Mouse (Mus musculus): ENCODE results near the gene Nol4l. TPM values are rescaled to one million over a fixed set of nuclear protein-coding genes. Genes with fewer than 3 reads are reported as not detected.

Nol4l gene
- polyA plus RNA-seq, 1 experiment from 2014 or later: 14.2 TPM

DNA sequence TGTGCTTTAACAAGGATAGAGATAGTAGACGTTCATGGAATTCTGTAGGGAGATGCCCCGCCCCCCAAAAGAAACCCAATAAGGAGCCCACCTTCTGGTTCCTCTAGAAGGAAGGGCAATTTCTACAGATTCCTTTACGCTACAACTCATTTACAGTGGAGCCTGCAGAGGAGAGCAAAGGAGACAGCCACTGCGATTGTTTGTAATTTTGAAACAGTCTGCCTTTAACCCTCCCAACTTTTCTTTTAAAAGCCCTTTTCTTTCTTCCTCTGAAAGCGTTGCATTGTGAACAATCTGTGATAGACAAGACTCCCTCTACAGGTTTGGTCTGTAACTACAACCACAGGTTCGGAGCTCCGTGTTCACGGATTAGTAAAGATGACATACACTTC is 83.8 kb downstream of the Nol4l start:
- peaks cover 42% of the 10 kb centered on the region for H3K4me1 ChIP-seq
- under 1% methylated on average over 8 of the region's 8 CpGs for WGBS
- no peaks in the 10 kb centered on the region for H3K9me3 ChIP-seq (replicated peaks)
- H3K36me3 ChIP-seq: no peaks in the 10 kb centered on the region
- H3K27ac ChIP-seq: peak overlapping the region; percentile 94
- peak overlapping the region; percentile 80 for H3K4me3 ChIP-seq (replicated peaks)
- no peaks in the 10 kb centered on the region for H3K27me3 ChIP-seq
- H3K9ac ChIP-seq: peak overlapping the region; percentile 76
- H3K4me2 ChIP-seq: peak overlapping the region; percentile 97
- no peak for ATAC-seq (replicated peaks; ENCODE audit: low FRiP score)

DNA sequence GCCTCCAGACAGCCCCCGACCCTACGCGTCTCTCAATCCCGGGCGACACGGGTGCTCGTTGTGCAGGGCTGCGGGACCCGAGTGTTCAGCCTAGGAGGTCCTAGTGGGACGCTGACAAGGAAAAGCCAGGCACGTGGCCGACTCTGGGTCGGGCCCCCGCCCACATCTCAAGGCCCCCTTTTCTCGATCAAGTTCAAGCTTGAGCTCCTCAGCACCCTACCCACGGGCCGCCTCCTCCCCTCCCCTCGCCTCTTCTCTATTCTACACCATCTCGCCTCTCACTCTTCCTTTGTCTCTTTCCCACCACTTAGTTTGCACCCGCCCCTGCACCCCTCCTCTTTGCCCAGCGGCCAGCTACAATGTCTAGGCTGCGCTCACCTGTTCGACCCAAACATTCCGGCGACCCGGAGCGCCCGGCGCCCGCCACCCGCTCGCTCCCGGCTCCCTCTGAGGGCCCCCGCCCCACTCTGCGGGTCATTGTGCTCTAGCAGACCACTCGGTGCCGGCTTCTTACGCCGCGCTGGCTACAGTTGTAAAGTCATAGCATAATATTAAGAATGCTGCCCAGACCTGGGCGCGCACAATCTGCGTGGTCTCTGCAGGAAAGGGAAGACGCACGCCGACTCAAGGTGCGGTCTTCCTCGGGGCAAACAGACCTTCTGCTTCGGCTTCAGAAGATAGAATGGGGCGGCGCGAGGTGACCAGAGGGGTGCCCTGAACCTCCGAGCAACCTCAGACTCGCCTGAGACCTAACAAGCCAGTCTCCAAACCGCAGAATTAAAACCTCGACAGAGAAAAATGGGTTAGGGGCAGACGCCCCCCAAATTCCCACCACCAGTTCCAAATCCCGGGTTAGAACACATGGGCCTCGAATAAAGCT is 84.4 kb downstream of the Nol4l start:
- Histone ChIP-seq H3K27me3 (no peaks in the 10 kb centered on the region), H3K36me3 (no peaks in the 10 kb centered on the region)
- WGBS: under 1% methylated on average over 59 of the region's 59 CpGs

DNA sequence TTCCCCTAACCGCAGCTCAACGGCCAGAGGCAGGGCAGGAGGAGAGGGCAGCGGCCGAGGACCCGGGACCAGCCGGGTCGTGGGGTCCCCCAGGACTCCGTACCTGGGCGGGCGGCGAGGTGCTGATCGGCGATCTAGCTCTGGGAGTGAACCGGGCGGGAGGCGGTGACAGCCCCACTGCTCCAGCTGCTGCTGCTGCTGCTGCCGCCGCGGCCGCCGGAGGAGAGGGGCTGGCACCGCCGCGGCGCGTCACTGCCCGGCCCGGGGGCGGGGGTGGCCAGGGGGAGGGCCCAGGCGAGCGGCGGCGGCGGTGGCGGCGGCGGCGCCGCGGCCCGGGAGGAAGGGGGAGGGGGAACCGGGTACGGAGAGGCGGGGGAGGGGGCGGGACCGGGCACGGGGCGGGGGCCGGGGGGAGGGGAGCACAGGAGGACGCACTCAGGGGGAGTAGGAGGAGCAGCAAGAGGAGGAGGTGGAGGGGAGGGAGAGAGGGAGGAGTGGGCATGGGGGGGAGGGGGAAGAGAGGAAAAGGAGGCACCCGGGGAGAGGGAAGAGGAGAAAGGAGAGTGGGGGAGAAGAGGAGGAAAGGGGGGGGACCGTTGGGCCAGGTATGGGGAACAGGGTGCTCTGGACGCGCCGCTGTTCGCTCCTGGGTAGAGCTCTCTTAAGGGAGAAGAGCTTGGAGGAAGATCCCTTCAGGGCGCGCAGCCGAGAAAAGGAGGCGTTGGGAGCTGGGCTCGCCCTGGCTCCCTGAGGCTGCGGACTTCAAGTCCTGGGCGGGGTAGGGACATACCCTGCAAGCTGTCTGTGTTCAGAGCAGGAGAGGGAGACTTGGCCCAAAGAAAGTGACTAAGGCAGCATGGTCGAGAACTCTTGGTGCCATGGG is 85.3 kb downstream of the Nol4l start:
- Histone ChIP-seq H3K9me3 (replicated peaks) (no peaks in the 10 kb centered on the region), H3K4me2 (peak overlapping the region; percentile 97), H3K4me3 (replicated peaks) (peak overlapping the region; percentile 80), H3K27me3 (no peaks in the 10 kb centered on the region), H3K9ac (peak overlapping the region; percentile 94), H3K4me1 (peaks cover 53% of the 10 kb centered on the region), H3K36me3 (no peaks in the 10 kb centered on the region), H3K27ac (peak overlapping the region; percentile 94)
- ATAC-seq (replicated peaks; ENCODE audit: low FRiP score): peak; percentile 72
- under 1% methylated on average over 21 of the region's 64 CpGs for WGBS

More for the DNA sequence above, 84.4 kb downstream of the Nol4l start:
- Histone ChIP-seq H3K4me1 (peaks cover 48% of the 10 kb centered on the region), H3K9ac (peak overlapping the region; percentile 76), H3K4me3 (replicated peaks) (peak overlapping the region; percentile 80), H3K9me3 (replicated peaks) (no peaks in the 10 kb centered on the region), H3K4me2 (peak overlapping the region; percentile 97), H3K27ac (peak overlapping the region; percentile 94)
- peak; percentile 41 for ATAC-seq (replicated peaks; ENCODE audit: low FRiP score)

DNA sequence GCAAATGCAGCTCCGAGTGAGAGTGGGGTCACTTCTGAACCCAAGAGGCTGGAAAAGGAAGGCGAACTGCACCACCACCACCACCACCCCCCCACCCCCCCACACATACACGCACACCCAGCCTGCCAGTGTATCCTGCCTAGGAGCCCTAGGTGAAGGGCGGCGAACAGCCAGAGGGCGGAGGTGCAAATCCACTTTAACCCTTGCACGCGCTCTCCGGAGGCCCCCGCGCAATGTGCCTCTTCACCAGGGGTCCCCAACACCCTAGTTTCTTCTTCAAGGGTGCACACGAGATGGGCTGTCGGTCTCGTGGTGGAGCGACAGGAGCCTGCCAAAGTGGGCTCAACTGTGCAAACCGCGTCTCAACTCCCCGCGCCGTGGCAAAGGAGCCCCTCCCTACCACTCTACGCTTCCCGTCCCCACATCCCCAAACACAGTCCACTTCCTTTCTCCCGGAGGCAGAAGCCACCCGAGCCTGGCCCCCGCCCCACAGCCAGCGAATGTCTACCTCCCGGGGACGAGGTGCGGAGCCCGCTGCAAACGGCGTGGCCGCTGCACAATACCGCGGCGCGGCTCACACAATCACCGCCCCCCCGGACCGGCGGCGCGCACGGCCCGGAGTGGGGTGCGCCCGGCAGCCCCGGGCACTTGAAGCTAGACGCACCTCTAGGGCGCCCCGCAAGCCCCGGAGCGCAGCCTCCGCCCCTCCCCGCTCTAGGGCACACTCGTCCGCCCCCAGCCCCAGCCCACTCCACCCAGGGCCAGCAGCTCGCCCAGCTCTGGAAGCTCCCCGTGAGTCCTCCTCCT is 86.1 kb downstream of the Nol4l start:
- no peaks in the 10 kb centered on the region for H3K9me3 ChIP-seq (replicated peaks)
- under 1% methylated on average over 59 of the region's 59 CpGs for WGBS
- peak overlapping the region; percentile 94 for H3K27ac ChIP-seq
- peak overlapping the region; percentile 97 for H3K4me2 ChIP-seq
- H3K27me3 ChIP-seq: no peaks in the 10 kb centered on the region
- peak; percentile 50 for ATAC-seq (replicated peaks; ENCODE audit: low FRiP score)
- peaks cover 60% of the 10 kb centered on the region for H3K4me1 ChIP-seq
- no peaks in the 10 kb centered on the region for H3K36me3 ChIP-seq
- peak overlapping the region; percentile 94 for H3K9ac ChIP-seq
- peak overlapping the region; percentile 80 for H3K4me3 ChIP-seq (replicated peaks)

DNA sequence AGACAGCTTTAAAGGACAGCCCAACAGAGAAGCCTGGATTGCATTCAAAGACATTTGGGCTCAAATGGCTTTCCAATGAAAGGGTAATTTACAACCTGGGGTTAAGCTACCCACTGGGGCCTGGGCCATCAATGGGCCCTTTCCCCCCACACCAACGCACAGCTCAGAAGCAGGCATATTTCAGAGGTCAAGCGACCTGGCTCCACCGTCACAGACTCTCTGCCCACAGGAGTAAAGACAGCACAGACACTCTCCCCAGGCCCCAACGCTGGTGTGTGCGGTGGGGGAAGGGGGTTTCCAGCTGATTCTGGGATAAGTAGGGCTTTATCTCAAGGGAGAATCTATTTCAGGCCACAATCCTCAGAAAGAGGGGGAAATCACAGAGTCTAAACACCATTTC is 87.1 kb downstream of the Nol4l start:
- H3K4me2 ChIP-seq: peak overlapping the region; percentile 97
- H3K27me3 ChIP-seq: no peaks in the 10 kb centered on the region
- WGBS: 7% methylated on average over 5 of the region's 5 CpGs
- peaks cover 68% of the 10 kb centered on the region for H3K4me1 ChIP-seq
- H3K9ac ChIP-seq: peak overlapping the region; percentile 94
- no peaks in the 10 kb centered on the region for H3K36me3 ChIP-seq
- H3K27ac ChIP-seq: peak overlapping the region; percentile 94
- H3K4me3 ChIP-seq (replicated peaks): peak overlapping the region; percentile 80
- ATAC-seq (replicated peaks; ENCODE audit: low FRiP score): no peak
- no peaks in the 10 kb centered on the region for H3K9me3 ChIP-seq (replicated peaks)

DNA sequence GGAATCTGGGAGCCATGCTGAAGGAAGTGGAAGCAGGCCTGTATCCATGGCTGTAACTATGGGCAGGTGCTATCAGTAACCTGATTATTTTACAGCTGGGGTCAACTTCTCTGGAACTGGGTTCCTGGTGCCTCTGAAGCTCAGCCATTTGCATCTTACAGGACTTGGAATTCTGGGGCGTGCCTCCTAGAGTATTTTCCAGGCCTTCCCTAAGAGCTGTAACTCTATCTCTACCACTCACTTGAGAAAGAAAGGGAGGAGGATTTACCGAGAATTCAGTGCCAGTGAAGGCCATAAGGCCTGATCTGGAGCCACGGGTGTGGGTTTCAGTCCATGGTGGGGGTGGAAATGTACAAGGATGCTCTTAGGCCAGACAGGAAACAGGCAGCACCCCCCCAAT is 88.5 kb downstream of the Nol4l start:
- ATAC-seq (replicated peaks; ENCODE audit: low FRiP score): no peak
- 0 out of 2 replicates have a peak overlapping the region, but pooled peaks have one; percentile 5 for H3K4me3 ChIP-seq (replicated peaks)

DNA sequence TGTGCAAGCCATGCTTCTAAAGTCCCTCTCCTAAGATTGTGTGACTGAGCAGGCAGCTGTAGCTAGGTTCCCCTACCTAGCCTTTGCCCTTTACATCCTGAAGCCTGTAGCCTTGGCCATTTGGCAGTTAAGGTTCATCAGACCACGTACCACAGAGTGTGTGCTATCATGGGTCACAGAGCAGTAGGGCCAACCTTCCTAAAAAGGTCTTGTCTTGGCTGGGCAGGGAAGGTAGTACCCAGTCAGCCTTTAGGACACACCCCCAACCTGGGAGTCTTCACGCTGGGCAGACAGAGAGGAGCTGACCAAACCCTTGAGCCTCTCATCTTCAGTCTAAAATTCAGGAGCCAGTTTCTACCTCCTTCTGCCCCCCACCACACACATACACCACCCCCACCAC is 89.0 kb downstream of the Nol4l start:
- Histone ChIP-seq H3K4me3 (replicated peaks) (no peak overlapping the region), H3K4me2 (peak overlapping the region; percentile 97), H3K27me3 (no peaks in the 10 kb centered on the region), H3K4me1 (peaks cover 77% of the 10 kb centered on the region), H3K36me3 (peaks cover 4% of the 10 kb centered on the region; the same call in 1 of the 2 replicates), H3K9ac (no peak overlapping the region), H3K27ac (peak overlapping the region; percentile 94), H3K9me3 (replicated peaks) (no peaks in the 10 kb centered on the region)
- no peak for ATAC-seq (replicated peaks; ENCODE audit: low FRiP score)
- WGBS: 26% methylated on average over 2 of the region's 2 CpGs

More for the DNA sequence above, 88.5 kb downstream of the Nol4l start:
- WGBS: 13% methylated on average over 3 of the region's 3 CpGs
- H3K9ac ChIP-seq: 0 out of 2 replicates have a peak overlapping the region, but pooled peaks have one; percentile 94
- H3K9me3 ChIP-seq (replicated peaks): no peaks in the 10 kb centered on the region
- peaks cover 76% of the 10 kb centered on the region for H3K4me1 ChIP-seq
- H3K36me3 ChIP-seq: no peaks in the 10 kb centered on the region
- H3K27me3 ChIP-seq: no peaks in the 10 kb centered on the region
- H3K27ac ChIP-seq: peak overlapping the region; percentile 94
- H3K4me2 ChIP-seq: peak overlapping the region; percentile 97

DNA sequence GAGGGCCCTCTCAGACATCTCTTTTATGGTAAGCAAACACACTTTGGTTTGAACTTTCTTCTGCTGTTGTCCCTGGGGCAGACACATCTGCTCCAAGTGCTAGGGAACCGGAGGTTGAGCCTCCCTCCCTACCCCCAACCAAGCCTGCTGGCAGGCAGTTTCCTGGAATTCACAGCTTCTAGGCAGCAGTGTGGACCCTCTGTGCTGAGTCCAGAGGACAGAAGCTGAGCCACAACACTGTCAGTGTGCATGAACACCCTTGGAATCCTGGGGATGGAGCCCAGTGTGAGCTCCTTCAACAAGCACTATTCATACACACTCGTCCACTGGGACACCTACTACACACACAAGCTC is 92.5 kb downstream of the Nol4l start:
- no peaks in the 10 kb centered on the region for H3K27me3 ChIP-seq
- peaks cover 5% of the 10 kb centered on the region for H3K36me3 ChIP-seq
- H3K27ac ChIP-seq: peak overlapping the region; percentile 93
- H3K4me3 ChIP-seq (replicated peaks): no peak overlapping the region
- H3K4me1 ChIP-seq: peaks cover 93% of the 10 kb centered on the region
- ATAC-seq (replicated peaks; ENCODE audit: low FRiP score): no peak
- peak overlapping the region; percentile 47 for H3K4me2 ChIP-seq
- no peaks in the 10 kb centered on the region for H3K9me3 ChIP-seq (replicated peaks)
- H3K9ac ChIP-seq: 0 out of 2 replicates have a peak overlapping the region, but pooled peaks have one; percentile 2
- WGBS: 27% methylated on average over 2 of the region's 2 CpGs

DNA sequence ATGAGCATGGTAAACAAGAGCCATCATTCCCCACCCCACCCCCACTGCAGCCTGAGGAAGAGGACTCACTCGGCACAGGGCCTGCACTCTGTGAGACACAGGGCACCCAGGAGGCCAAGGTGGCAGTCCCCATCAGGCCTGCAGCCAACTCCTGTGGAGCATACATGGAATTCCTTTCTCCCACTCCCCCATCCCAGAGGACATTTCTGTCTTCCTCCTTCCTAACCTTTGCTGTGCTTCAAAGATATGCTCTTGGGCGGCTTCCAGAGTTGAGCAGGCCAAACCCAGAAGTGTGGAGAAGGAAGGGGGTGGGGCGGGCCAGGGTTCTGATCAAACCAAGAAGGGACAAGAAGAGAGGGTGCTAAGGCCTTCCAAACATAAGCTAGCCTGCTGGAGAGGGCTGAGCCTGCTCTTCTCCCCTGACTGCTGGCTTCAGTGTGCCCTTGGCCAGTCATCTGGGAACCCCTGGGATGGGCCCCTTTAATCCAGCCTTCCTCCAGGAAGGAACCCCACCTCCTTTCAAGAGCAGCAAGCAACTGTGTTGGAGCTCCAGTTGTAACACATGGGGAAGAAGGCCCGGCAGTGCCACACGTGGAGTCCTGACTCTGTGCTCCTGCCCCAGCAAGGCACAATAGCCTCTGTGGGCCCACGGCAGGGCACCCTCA is 93.0 kb downstream of the Nol4l start:
- no peak overlapping the region for H3K4me3 ChIP-seq (replicated peaks)
- ATAC-seq (replicated peaks; ENCODE audit: low FRiP score): peak; percentile 59
- 12% methylated on average over 6 of the region's 6 CpGs for WGBS
- peak overlapping the region; percentile 93 for H3K27ac ChIP-seq
- peaks cover 6% of the 10 kb centered on the region for H3K36me3 ChIP-seq
- no peaks in the 10 kb centered on the region for H3K27me3 ChIP-seq
- H3K9ac ChIP-seq: 0 out of 2 replicates have a peak overlapping the region, but pooled peaks have one; percentile 2
- H3K9me3 ChIP-seq (replicated peaks): no peaks in the 10 kb centered on the region
- peaks cover 93% of the 10 kb centered on the region for H3K4me1 ChIP-seq
- H3K4me2 ChIP-seq: peak overlapping the region; percentile 47

DNA sequence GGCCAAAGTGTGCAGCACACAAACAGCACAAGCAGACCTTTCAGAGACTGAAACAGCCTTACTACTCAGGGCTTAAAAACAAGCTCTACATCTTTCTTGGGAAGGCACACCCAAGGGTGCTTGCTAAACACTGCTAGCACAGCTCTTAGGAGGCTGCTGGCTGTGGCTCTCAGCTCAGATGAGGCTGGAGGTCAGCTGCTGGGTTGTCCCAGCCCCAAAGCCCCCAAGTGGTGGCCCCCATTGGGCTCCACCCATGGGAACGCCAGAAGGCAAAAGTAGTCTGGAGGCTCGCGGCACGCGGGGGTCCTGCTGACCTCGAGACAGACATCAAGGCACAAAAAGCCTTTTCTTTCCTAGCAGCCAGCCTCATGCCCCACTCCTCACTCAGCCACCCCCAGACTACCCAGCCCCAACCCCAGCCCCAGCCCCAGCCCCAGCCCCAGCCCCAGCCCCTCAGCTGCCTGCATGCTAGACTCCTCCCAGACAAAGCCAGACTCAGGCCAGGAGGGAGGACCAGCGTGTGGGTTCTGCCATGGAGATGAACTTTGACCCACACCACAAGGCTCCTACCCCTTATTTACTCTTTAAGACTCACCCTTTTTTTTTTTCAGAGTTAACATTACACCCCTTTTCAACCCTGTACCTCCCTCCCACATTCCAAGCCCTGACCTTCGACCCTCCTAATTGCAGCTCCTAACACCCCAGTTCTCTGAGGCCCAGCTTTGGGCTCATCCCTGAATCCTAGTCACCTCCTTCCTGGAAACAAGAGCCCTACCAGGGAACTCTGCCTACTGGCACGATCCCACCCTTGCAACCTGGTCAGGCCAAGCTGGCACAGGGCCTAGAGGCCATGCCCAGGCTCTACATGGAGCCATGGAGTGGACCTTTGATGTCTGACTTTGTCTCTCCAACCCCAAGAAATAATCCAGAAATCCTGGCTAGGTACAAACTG is 94.6 kb downstream of the Nol4l start:
- peaks cover 22% of the 10 kb centered on the region for H3K36me3 ChIP-seq
- WGBS: 10% methylated on average over 9 of the region's 9 CpGs
- 0 out of 2 replicates have a peak overlapping the region, but pooled peaks have one; percentile 47 for H3K4me2 ChIP-seq
- no peak overlapping the region for H3K9ac ChIP-seq
- H3K27ac ChIP-seq: peak overlapping the region; percentile 93
- no peaks in the 10 kb centered on the region for H3K27me3 ChIP-seq
- no peaks in the 10 kb centered on the region for H3K9me3 ChIP-seq (replicated peaks)
- H3K4me1 ChIP-seq: peaks cover 87% of the 10 kb centered on the region
- ATAC-seq (replicated peaks; ENCODE audit: low FRiP score): 0 out of 2 replicates have a peak, but pooled peaks have one; percentile 31
- H3K4me3 ChIP-seq (replicated peaks): no peak overlapping the region
